Mouse (Mus musculus) small intestine, adult 2 months (tissue): ENCODE measurements around the gene Cstf1.

Source experiments
- CTCF ChIP-seq: fragments of 200-500 bp; IDR thresholded peaks from 2 replicates; pipeline ENCODE4 v1.5.1; 2012; ENCODE audit warnings: low read depth, mild to moderate bottlenecking, control low read depth, inconsistent platforms, low read length, moderate library complexity, mixed read lengths; ENCODE audit not compliant: insufficient replicate concordance, insufficient read length; ENCODE audit errors: extremely low read depth
- POLR2A ChIP-seq: fragments of 200-500 bp; IDR thresholded peaks from 2 replicates; pipeline ENCODE4 v1.6.1; 2012; ENCODE audit warnings: low read depth, mild to moderate bottlenecking, control low read depth, inconsistent platforms, low read length, moderate library complexity

GRCm38 (mm10) chr2:172349776-172350175 is 20.7 kb upstream of the Cstf1 start:
- TF ChIP-seq CTCF = no peak
- TF ChIP-seq POLR2A = no peak
